Mouse (Mus musculus) embryonic stem cell, embryonic (primary cell): Measurements from ENCODE around the gene Zfp574.

Experiments
- CTCF ChIA-PET, 4 experiments: fragments of 300-600 bp in 2 of 4; fragments of 350-600 bp in 2 of 4; sonication (Branson Sonifier 250); formaldehyde crosslinking; loops; one replicate each; lab custom pipeline; 2022; ENCODE audit warnings: inconsistent platforms in 2 of 4; lab: Charles Lee
- POLR2A ChIA-PET, 4 experiments: fragments of 300-600 bp in 2 of 4; fragments of 350-600 bp in 2 of 4; sonication (Branson Sonifier 250); formaldehyde crosslinking; loops; one replicate each; lab custom pipeline; 2022; ENCODE audit warnings: antibody characterized with exemption in 4 of 4, inconsistent platforms in 1 of 4; lab: Charles Lee

Gene Zfp574

DNA sequence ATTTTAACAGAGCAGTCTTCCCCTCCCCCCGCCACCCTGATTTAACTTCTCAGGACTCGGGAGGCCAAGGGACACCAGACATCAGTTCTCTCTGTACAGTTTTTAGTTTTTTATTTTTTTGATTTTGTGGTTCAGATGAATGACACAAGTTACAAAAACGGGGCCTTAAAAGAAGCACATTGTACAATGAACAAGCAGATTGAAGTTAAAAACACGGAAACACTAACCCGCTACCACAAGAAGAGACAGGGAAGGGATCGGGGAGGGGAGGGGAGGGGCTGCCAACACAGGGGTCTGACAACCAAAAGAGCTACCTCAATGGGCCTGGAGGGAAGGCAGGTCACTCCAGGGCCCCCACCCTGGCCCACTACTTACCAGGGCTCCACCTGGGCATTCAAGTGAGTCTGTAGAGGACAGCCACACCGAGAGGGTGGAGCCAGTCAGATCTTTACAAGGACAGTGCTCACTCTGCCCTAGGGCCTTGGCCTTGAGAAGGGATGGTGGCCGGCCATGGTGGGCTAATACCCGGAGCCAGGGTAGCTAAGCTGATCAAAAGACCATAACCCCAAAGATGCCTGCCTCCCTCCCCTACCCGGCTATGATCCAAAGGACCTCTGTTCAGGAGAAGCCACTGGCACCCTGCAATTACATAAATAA is 15.0 kb downstream of the Zfp574 start:
- CTCF ChIA-PET: interaction anchor here (0.6 to 1.6 kb wide), 5 partner anchors 12 to 151 kb away, joined by 3 to 6 read pairs (median 4); partner anchors contain the start of gene Gsk3a (in 1 of the 4)
- POLR2A ChIA-PET: interaction anchor here in 3 of 4 experiments (0.5 to 1.5 kb wide), 9 partner anchors 10 to 234 kb away, joined by 3 to 5 read pairs (median 3); partner anchors contain the start of gene Rps19 (in 1 of the 3)

DNA sequence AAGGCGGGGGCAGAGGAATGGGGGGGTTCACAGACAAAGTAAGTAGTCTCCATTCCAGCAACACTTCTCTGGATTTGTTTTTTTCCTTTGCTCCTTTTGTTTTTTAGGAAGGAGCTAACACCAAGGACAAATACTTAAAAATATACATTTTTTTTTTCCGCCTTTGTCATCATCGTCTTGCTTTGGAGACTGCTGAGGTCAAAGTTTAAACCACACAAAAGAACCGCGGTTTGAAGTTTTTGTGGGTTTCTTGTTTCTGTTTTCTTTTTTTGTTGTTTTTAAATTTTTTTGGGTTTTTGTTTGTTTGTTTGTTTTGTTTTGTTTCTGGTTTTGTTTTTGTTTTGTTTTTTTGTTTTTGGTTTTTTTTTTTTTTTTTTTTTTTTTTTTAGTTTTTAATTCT is 15.6 kb downstream of the Zfp574 start:
- POLR2A ChIA-PET: interaction anchor here in 3 of 4 experiments (0.5 to 1.5 kb wide), 7 partner anchors 15 to 204 kb away, joined by 3 to 5 read pairs (median 3); partner anchors contain the start of gene Rps19 (in 1 of the 3)
- CTCF ChIA-PET: interaction anchor here (0.6 to 1.6 kb wide), 6 partner anchors 11 to 150 kb away, joined by 3 to 6 read pairs (median 4); partner anchors contain the start of gene Gsk3a (in 1 of the 4)

DNA sequence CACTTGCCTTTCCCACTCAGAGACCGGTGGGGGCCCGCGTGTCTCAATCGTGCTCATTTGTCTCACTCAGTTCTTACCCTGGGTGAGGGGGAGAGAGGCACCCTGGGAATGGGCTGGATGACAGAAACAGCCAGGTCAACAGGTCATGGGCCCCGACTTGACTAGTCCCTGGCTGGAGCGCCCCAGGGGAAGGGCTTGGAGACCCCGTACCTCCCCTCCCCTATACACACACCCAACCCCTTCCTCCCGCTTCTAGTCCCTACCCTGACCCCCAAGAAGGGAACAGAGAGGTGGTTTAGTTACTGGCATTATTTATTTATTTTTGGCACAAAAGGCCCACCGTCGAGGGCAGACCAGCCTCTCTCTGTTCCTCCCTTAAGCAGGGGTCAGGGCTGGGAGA is 16.2 kb downstream of the Zfp574 start:
- ChIA-PET CTCF (interaction anchor here in 2 of 4 experiments (0.5 to 1.6 kb wide), 5 partner anchors 11 to 120 kb away, joined by 3 to 5 read pairs (median 4); no protein-coding TSS in a partner anchor), POLR2A (interaction anchor here in 1 of 4 experiments (0.5 to 1.0 kb wide), 2 partner anchors 15 to 1693 kb away, joined by 3 to 4 read pairs; no protein-coding TSS in a partner anchor)

DNA sequence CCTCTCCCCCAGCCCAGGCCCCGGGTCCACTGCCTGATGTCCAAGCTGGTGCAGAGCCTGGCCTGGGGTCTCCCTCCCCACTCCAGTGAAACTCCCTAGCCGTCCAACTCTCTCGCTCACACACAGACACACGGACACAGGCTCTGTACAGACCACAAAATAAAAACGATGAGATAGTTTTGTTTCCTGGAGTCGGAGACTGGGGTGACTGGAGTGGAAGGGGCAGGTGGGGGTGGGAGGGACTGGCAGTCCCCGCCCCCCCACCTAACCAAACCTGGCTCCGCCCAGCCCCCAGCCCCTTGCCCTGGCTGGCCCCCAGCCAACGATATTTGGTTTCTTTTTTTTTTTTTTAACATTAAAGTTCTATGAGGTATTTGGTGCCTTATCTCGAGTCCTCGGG is 16.6 kb downstream of the Zfp574 start:
- ChIA-PET POLR2A (interaction anchor here in 2 of 4 experiments (0.5 to 0.9 kb wide), 4 partner anchors 10 to 1693 kb away, joined by 4 to 5 read pairs (median 4); partner anchors contain the start of gene Cic (in 1 of the 2)), CTCF (interaction anchor here in 2 of 4 experiments (0.5 to 1.1 kb wide), 4 partner anchors 10 to 510 kb away, joined by 3 to 4 read pairs (median 4); no protein-coding TSS in a partner anchor)

DNA sequence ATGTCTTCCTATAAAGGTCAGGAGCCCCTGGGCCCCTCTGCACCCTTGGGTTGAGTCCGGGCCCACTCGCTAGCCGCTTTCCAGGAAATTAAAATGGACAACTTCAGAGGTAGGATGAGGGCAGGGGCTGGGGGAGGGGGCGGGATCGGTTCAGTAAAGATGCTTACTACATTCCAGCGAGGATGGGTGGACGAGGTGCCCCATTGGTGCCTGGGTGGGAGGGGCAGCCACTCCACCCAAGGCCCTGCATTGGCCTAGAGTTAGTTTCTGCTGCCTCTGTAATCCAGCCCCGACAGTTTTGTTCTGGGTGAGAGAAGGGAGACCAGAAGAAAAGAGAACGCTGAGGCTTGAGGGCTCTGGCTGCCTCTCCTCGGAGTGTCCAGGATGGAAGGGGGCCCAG is 17.5 kb downstream of the Zfp574 start:
- CTCF ChIA-PET: interaction anchor here in 2 of 4 experiments (0.7 to 1.1 kb wide), 3 partner anchors 10 to 510 kb away, joined by 3 to 4 read pairs (median 4); no protein-coding TSS in a partner anchor
- POLR2A ChIA-PET: interaction anchor here in 2 of 4 experiments (0.6 to 5.3 kb wide), 4 partner anchors 9 to 178 kb away, joined by 4 to 20 read pairs (median 4); partner anchors contain the start of gene Cic (in 1 of the 2)

DNA sequence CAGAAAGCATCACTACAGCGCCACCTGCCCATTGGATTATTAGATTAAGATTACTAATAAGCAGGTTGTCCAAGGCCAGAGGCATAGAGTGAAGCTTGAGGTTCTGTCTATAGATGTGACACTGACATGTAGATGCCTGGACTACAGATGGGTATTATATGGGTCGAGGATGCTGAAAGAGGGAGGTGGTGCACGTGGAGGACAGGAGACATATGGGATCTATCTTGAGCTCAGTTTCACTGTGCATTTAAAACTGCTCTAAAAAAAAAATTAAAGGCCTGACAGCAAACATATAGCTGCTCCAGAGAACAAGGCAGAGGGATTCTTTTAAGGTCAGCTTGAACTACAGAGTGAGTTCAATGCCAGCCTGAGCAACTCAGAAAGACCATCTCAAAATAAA is 25.8 kb downstream of the Zfp574 start:
- CTCF ChIA-PET: interaction anchor here (0.5 to 2.0 kb wide), 7 partner anchors 8 to 311 kb away, joined by 3 to 11 read pairs (median 4); no protein-coding TSS in a partner anchor
- POLR2A ChIA-PET: interaction anchor here in 2 of 4 experiments (0.5 to 1.4 kb wide), 9 partner anchors 9 to 624 kb away, joined by 3 to 8 read pairs (median 3); no protein-coding TSS in a partner anchor

DNA sequence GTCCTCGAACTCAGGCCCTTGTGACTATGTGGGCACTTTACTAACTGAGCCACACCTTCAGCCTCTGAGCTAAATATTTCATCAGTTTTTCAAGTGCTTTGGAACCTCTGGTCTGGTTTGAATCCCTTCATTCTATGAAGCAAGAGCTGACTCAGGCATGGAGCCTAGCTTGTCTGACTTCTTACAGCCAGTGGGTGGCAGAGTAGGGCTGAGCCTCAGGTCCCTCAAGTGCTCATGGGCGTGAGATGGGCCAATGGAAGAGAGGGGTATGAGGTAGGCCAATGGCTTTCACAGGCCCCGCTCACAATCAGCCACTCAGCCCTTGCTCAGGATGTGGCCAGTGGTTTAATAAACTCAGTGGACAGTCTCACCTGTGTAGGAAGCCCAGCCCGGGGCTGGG is 27.2 kb downstream of the Zfp574 start:
- CTCF ChIA-PET: interaction anchor here (0.5 to 2.0 kb wide), 38 partner anchors 10 to 500 kb away, joined by 3 to 13 read pairs (median 4); partner anchors contain the start of genes Pou2f2 (in 2 of the 4) and Pafah1b3 (in 1 of the 4)
- POLR2A ChIA-PET: interaction anchor here in 3 of 4 experiments (0.7 to 1.6 kb wide), 8 partner anchors 10 to 178 kb away, joined by 3 to 6 read pairs (median 4); partner anchors contain the start of gene Rabac1 (in 1 of the 3)

DNA sequence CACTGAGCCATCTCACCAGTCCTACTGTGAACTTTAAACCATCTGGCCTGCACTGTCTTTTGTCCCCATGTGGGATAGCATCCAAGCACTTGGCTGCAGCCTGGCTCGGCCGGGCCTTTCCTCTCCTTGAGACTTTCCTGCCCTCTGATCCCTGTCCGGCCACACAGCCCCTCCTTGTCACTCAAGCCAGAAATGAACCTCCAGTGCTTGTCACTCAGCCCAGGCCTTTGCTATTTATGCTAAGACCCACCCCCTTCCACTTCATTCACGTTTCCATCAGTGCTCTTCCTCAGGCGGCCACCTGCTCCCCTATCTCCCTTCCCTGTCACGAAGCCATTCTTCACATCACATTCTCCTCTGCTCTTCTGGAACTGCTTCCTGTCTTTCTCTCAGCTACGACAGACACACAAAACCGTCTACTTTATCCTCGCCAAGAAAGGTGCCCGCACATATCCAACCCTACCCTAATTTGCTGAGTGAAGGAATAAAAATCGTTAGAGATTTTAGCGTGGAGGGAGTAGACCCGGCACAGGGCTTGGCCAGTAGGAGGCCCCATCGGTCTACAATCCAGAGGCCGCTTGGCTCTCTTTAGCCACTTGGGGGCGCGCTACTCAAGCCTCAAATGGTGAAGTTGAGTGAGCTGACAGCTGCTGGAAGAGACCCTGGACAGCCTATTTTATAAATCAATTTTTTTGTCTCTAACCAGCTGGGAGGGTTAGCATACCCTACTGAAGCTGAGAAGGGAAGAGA is 33.2 kb downstream of the Zfp574 start:
- POLR2A ChIA-PET: interaction anchor here in 1 of 4 experiments (0.9 to 1.1 kb wide), 2 partner anchors 18 to 173 kb away, joined by 3 read pairs; no protein-coding TSS in a partner anchor
- CTCF ChIA-PET: interaction anchor here (0.5 to 2.9 kb wide), 73 partner anchors 8 to 1378 kb away, joined by 3 to 39 read pairs (median 4); partner anchors contain the start of genes Megf8 (in 2 of the 4), Pafah1b3 (in 2 of the 4), Cic (in 1 of the 4) and Dedd2 (in 1 of the 4)

DNA sequence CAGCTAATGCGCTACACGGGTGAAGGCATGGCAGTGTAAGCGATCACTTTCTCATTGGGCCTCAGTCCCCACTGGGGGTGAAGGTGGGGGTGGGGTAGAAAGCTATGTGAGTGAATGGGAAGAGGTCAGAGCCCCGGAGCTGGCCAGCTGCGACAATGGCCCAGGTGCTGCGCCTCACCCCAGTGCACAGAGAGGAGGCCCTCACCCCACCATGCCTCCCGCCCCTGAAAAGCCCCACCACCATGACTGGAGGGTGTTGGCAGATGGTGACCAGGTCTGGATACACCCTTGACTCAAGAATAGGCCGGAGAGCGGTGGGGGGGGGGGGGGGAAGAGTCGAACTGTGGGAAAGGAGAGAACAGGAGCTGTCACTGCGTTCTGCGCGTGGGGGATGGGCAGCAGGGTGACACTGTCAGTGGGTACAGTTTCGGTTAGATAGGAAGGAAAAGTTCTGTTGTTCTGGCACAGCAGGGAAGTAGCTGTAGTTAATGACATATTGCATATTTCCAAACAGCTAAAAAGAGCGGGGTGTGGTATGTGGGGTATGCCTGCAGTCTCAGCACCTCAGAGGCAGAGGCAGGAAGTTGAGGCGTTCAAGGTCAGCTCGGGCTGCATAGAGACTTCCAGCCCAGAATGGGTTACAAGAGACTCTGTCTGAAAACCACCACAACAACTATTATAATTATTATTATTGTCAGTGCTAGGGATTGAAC is 34.6 kb downstream of the Zfp574 start:
- ChIA-PET CTCF (interaction anchor here (0.6 to 2.9 kb wide), 44 partner anchors 8 to 658 kb away, joined by 3 to 39 read pairs (median 5); partner anchors contain the start of gene Megf8 (in 2 of the 4)), POLR2A (interaction anchor here in 2 of 4 experiments (0.7 to 1.3 kb wide), 10 partner anchors 9 to 113 kb away, joined by 3 to 5 read pairs (median 3); partner anchors contain the start of gene Dedd2 (in 1 of the 2))

DNA sequence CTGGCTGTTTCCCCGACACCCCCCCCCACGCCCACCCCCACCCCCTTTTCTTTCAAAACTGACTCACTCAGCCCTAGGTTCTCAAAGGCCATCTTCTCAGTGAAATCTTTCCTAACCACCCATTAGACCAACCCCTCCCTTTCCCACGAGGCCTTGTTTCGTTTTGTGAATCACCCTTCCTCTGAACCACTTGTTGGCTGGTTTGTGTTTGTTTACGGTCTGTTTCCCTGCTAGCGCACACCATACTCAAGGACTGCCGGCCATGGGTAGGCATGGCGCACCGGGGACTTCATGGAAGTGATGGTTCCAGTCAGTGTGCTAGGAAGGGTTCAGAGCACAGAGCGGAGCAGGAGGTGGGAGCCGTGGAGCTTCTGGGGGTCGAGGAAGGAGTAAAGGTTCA is 37.0 kb downstream of the Zfp574 start:
- CTCF ChIA-PET: interaction anchor here in 3 of 4 experiments (0.6 to 2.8 kb wide), 13 partner anchors 12 to 300 kb away, joined by 3 to 14 read pairs (median 5); partner anchors contain the start of gene Megf8 (in 1 of the 3)
- POLR2A ChIA-PET: interaction anchor here in 3 of 4 experiments (1.0 to 2.3 kb wide), 8 partner anchors 10 to 128 kb away, joined by 3 to 6 read pairs (median 3); partner anchors contain the start of genes Dedd2 (in 1 of the 3), Gsk3a (in 1 of the 3) and Zfp526 (in 1 of the 3)

DNA sequence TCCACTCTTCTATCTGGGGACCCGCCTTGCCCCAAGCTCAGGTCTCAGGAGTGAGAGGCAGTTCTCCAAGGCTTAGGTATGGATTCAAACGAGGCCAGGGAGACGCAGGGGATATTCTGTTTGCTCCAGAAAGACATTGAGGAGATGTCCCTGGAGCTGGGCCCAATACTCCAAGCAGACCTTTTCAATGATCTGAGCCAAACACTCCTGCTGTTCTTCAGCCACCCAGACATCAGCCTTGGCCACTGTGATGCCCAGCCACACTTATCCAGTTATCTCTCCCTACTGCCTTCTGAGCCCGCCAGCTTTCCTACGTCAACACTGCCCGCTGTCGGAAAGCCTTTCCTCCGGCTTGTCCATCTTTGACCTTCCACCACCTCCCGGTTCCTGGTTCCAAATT is 38.0 kb downstream of the Zfp574 start:
- POLR2A ChIA-PET: interaction anchor here (0.7 to 2.3 kb wide), 12 partner anchors 9 to 292 kb away, joined by 3 to 6 read pairs (median 4); partner anchors contain the start of genes Dedd2 (in 1 of the 4) and Zfp526 (in 1 of the 4)
- CTCF ChIA-PET: interaction anchor here in 3 of 4 experiments (0.6 to 2.8 kb wide), 12 partner anchors 13 to 489 kb away, joined by 3 to 14 read pairs (median 5); partner anchors contain the start of gene Megf8 (in 1 of the 3)

DNA sequence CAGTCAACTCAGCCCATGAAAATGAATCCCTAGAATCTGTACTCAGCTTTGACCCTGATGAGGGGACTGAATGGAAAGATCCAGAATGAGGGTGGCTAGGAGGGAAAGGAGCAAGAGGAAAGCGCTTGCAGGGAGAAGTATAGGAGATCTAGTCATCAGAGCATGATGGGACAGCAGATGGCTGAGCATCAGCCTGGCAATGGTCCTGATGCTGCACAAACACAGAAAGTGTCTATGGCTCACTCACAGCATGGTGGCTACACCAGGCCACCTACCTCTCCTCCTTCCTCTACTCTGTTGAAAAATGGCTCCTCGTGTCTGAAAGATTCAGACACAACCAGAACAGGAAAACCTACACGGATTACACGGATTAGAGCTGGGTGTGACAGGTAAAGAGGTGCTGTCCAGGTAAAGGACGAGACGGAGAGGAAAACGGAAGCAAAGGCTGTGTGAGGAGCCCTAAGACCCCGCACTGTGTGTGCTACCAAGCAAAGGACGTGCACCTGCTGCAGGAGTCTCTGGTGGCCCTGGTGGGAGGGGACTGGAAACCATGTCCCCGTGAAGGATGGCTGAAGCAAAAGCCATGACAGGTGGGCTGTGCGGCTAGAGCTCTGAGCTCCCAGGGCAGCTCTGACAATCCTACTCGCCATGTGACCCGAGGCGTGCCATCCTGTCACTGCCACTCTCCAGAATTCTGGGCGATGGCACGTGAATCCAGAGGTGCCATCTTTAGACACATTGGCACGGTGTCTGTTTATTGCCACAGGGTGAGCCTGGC is 40.0 kb downstream of the Zfp574 start:
- POLR2A ChIA-PET: no interaction called here

DNA sequence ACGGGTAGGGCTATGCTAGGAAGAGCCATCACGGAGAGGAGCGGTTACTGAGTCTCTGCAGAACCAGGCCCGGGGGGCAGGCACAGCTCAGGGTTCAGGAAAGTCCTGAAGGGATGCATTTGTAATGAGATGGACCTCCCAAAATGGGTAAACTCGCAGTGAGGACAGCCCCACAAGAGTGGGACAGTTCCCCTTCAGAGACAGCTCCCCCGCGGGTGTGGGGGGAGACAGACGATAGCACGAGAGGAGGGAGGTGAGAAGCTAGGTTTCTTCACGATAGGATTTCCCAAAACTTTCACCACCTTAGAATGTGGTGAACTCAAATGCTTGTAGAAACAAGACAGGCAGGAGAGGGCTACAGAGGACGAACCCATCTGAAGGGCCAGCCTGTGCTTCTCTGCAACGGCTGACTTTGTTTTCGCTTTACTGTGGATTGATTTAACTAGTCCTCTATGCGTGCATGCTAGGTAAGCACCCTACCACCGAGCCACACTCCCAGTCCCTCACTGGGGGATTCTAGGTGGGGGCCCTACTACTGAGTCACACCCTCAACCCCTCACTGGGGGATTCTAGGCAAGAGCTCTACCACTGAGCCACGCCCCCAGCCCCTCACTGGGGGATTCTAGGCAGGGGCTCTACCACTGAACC is 40.7 kb downstream of the Zfp574 start:
- ChIA-PET POLR2A (interaction anchor here in 2 of 4 experiments (1.2 kb wide), 3 partner anchors 20 to 66 kb away, joined by 3 read pairs; partner anchors contain the start of gene Pou2f2 (in 1 of the 2)), CTCF (interaction anchor here in 3 of 4 experiments (0.7 to 1.6 kb wide), 5 partner anchors 9 to 77 kb away, joined by 3 to 5 read pairs (median 3); no protein-coding TSS in a partner anchor)

More for the DNA sequence above, 40.0 kb downstream of the Zfp574 start:
- CTCF ChIA-PET: interaction anchor here in 3 of 4 experiments (0.7 to 1.6 kb wide), 4 partner anchors 10 to 76 kb away, joined by 3 to 5 read pairs (median 4); no protein-coding TSS in a partner anchor

DNA sequence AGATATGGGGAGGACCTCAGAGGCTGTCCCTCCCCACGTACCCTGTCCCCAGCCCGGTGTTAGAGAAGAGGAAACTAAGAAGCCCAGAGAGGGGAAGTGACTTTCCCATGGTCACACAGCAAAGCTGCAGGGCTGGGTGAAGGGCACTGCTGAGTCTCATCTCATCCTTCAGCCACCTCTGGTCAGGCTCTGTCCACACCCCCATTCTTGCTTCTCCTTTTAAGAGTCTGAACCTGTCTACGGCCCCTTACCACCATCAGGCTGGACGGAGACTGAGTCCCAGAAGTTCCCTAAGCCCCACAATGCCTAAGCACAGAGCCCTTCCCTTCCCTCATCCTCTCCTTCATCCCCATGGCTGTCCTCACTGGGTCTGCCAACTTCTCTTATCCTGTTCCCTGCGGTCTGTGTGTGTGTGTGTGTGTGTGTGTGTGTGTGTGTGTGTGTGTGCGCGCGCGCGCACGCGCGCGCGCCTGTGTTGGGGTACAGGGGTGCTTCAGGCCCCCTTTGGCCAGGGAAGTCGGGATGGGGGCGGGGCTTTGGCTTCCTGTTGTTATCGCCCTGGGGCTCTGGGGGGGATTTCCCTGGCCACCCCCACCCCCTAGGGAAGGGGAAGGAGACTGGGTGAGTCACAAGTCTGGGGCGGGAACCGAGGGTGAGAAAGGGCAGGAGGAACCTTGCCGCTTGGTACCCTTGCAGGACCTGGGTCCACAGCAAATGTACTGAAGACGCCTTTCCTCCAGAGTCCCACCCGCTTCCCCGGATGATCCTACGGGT is 47.9 kb downstream of the Zfp574 start:
- ChIA-PET CTCF (interaction anchor here in 1 of 4 experiments (0.7 to 1.0 kb wide), 2 partner anchors 67 to 702 kb away, joined by 3 read pairs; no protein-coding TSS in a partner anchor), POLR2A (interaction anchor here in 1 of 4 experiments (1.3 kb wide), 1 partner anchor 11 kb away, joined by 3 read pairs; no protein-coding TSS in a partner anchor)
